Mouse (Mus musculus) forebrain, embryonic 14.5 days (tissue): ENCODE data around the gene Pkd1l1. TPM values are rescaled to one million over a fixed set of nuclear protein-coding genes. Genes with fewer than 3 reads are reported as not detected.

Experiments used
- ATAC-seq: fragments of 200-750 bp; cut with Nextera tagmentation; 2 replicates; pipeline ENCODE4 v1.8.0; 2017; ENCODE audit warnings: mild to moderate bottlenecking, moderate library complexity
- DNase-seq: peaks from one replicate; pipeline ENCODE4 v3.0.0-alpha.2; 2015; ENCODE audit warnings: low spot score
- H3K27ac ChIP-seq: fragments of 300-500 bp; sonication (generic); 2 replicates; pipeline ENCODE4 v1.5.1; 2014; ENCODE audit warnings: low read depth, mild to moderate bottlenecking, control low read depth, low read length, moderate library complexity
- H3K27me3 ChIP-seq: fragments of 300-500 bp; sonication (generic); replicated peaks from 2 replicates; pipeline ENCODE4 v1.6.1; 2014; ENCODE audit warnings: low read length, control low read depth, mixed read lengths; ENCODE audit not compliant: control insufficient read depth, insufficient read depth
- H3K36me3 ChIP-seq: fragments of 300-500 bp; sonication (generic); 2 replicates; pipeline ENCODE4 v1.6.1; 2014; ENCODE audit warnings: low read length, control low read depth; ENCODE audit not compliant: control insufficient read depth, insufficient read depth
- H3K4me1 ChIP-seq: fragments of 300-500 bp; sonication (generic); 2 replicates; pipeline ENCODE4 v1.6.1; 2014; ENCODE audit warnings: antibody characterized with exemption, low read length, control low read depth; ENCODE audit not compliant: control insufficient read depth, insufficient read depth
- H3K4me2 ChIP-seq: fragments of 300-500 bp; sonication (generic); 2 replicates; pipeline ENCODE4 v1.6.1; 2014; ENCODE audit warnings: mild to moderate bottlenecking, control low read depth, low read length
- H3K4me3 ChIP-seq: fragments of 300-500 bp; sonication (generic); 2 replicates; pipeline ENCODE4 v1.5.1; 2014; ENCODE audit warnings: low read depth, low read length, control low read depth
- H3K9ac ChIP-seq: fragments of 300-500 bp; sonication (generic); 2 replicates; pipeline ENCODE4 v1.6.1; 2014; ENCODE audit warnings: mild to moderate bottlenecking, low read length, control low read depth, moderate library complexity
- H3K9me3 ChIP-seq: fragments of 300-500 bp; sonication (generic); replicated peaks from 2 replicates; pipeline ENCODE4 v1.6.1; 2016; ENCODE audit warnings: low read length, control low read depth, mixed read lengths; ENCODE audit not compliant: control insufficient read depth
- WGBS: fragments of 180-500 bp; shearing (Covaris S2); extraction: QIAGEN DNeasy Blood & Tissue Kit; methylation state at CpG from one replicate; pipeline ENCODE4 v1.1.7; 2014; 5-methylcytosine and 5-hydroxymethylcytosine counted together
- polyA plus RNA-seq: library from polyadenylated mRNA; unstranded; fragments of >200 nt; fragmentation: Nextera tagmentation; extraction: Ambion mirVana; gene quantifications from 2 replicates; pipeline ENCODE4 v1.2.1, GENCODE M21; 2014

Gene Pkd1l1
- polyA plus RNA-seq, 1 experiment from 2014 or later: 0.08 TPM

GRCm38 (mm10) chr11:8795031-8795430, 178.0 kb downstream of the Pkd1l1 start:
- Histone ChIP-seq H3K4me1 (no peaks in the 10 kb centered on the region), H3K4me3 (no peak overlapping the region), H3K27me3 (no peaks in the 10 kb centered on the region), H3K9ac (no peak overlapping the region), H3K36me3 (no peaks in the 10 kb centered on the region), H3K9me3 (no peaks in the 10 kb centered on the region), H3K4me2 (no peak overlapping the region), H3K27ac (no peak overlapping the region)
- no peak for DNase-seq
- WGBS: 94% methylated on average over 3 of the region's 3 CpGs
- ATAC-seq: no peak

- no peak overlapping the region for H3K27ac ChIP-seq
- H3K4me3 ChIP-seq: no peak overlapping the region
- no peak for DNase-seq
- no peaks in the 10 kb centered on the region for H3K9me3 ChIP-seq
- WGBS: 72% methylated on average over 2 of the region's 2 CpGs
- ATAC-seq: no peak
- H3K27me3 ChIP-seq: no peaks in the 10 kb centered on the region
- H3K9ac ChIP-seq: no peak overlapping the region
- H3K4me2 ChIP-seq: no peak overlapping the region
- no peaks in the 10 kb centered on the region for H3K36me3 ChIP-seq
- H3K4me1 ChIP-seq: no peaks in the 10 kb centered on the region
Measured at GRCm38 (mm10) chr11:8792146-8792545, 180.9 kb downstream of the Pkd1l1 start.

- Histone ChIP-seq H3K36me3 (no peaks in the 10 kb centered on the region), H3K9me3 (no peaks in the 10 kb centered on the region), H3K9ac (no peak overlapping the region), H3K4me1 (no peaks in the 10 kb centered on the region), H3K4me3 (no peak overlapping the region), H3K27ac (no peak overlapping the region), H3K27me3 (no peaks in the 10 kb centered on the region), H3K4me2 (no peak overlapping the region)
- ATAC-seq: no peak
- 85% methylated on average over 5 of the region's 5 CpGs for WGBS
- DNase-seq: no peak
Measured at GRCm38 (mm10) chr11:8789186-8789585, 183.9 kb downstream of the Pkd1l1 start.

GRCm38 (mm10) chr11:8787604-8788003, 185.5 kb downstream of the Pkd1l1 start:
- Histone ChIP-seq H3K36me3 (no peaks in the 10 kb centered on the region), H3K4me1 (no peaks in the 10 kb centered on the region), H3K27me3 (no peaks in the 10 kb centered on the region), H3K27ac (no peak overlapping the region), H3K9me3 (no peaks in the 10 kb centered on the region), H3K9ac (no peak overlapping the region), H3K4me2 (no peak overlapping the region), H3K4me3 (no peak overlapping the region)
- WGBS: 89% methylated on average over 3 of the region's 3 CpGs
- DNase-seq (no peak), ATAC-seq (no peak)

- no peak overlapping the region for H3K4me2 ChIP-seq
- H3K27ac ChIP-seq: no peak overlapping the region
- no peaks in the 10 kb centered on the region for H3K36me3 ChIP-seq
- no peak for DNase-seq
- H3K9me3 ChIP-seq: no peaks in the 10 kb centered on the region
- no peak overlapping the region for H3K9ac ChIP-seq
- H3K4me1 ChIP-seq: no peaks in the 10 kb centered on the region
- ATAC-seq: no peak
- no peak overlapping the region for H3K4me3 ChIP-seq
- WGBS: 90% methylated on average over 4 of the region's 4 CpGs
- no peaks in the 10 kb centered on the region for H3K27me3 ChIP-seq
Measured at GRCm38 (mm10) chr11:8784413-8784812, 188.7 kb downstream of the Pkd1l1 start.

GRCm38 (mm10) chr11:8782141-8782465, 191.0 kb downstream of the Pkd1l1 start:
- no peak overlapping the region for H3K4me3 ChIP-seq
- H3K36me3 ChIP-seq: no peaks in the 10 kb centered on the region
- no peaks in the 10 kb centered on the region for H3K4me1 ChIP-seq
- WGBS: 81% methylated on average over 3 of the region's 3 CpGs
- no peak overlapping the region for H3K27ac ChIP-seq
- ATAC-seq (no peak), DNase-seq (no peak)
- no peak overlapping the region for H3K9ac ChIP-seq
- H3K27me3 ChIP-seq: no peaks in the 10 kb centered on the region
- no peak overlapping the region for H3K4me2 ChIP-seq
- H3K9me3 ChIP-seq: no peaks in the 10 kb centered on the region

GRCm38 (mm10) chr11:8781308-8782140, 191.5 kb downstream of the Pkd1l1 start:
- H3K27ac ChIP-seq: no peak overlapping the region
- no peak overlapping the region for H3K9ac ChIP-seq
- no peaks in the 10 kb centered on the region for H3K4me1 ChIP-seq
- no peak overlapping the region for H3K4me3 ChIP-seq
- no peaks in the 10 kb centered on the region for H3K36me3 ChIP-seq
- DNase-seq: no peak
- H3K4me2 ChIP-seq: no peak overlapping the region
- H3K27me3 ChIP-seq: no peaks in the 10 kb centered on the region
- WGBS: 87% methylated on average over 10 of the region's 10 CpGs
- no peak for ATAC-seq
- no peaks in the 10 kb centered on the region for H3K9me3 ChIP-seq

- no peak overlapping the region for H3K27ac ChIP-seq
- H3K4me3 ChIP-seq: no peak overlapping the region
- no peaks in the 10 kb centered on the region for H3K4me1 ChIP-seq
- no peak overlapping the region for H3K9ac ChIP-seq
- DNase-seq (peak; percentile 41), ATAC-seq (no peak)
- no peaks in the 10 kb centered on the region for H3K9me3 ChIP-seq
- no peak overlapping the region for H3K4me2 ChIP-seq
- no peaks in the 10 kb centered on the region for H3K36me3 ChIP-seq
- no peaks in the 10 kb centered on the region for H3K27me3 ChIP-seq
- 64% methylated on average over 3 of the region's 3 CpGs for WGBS
Measured at GRCm38 (mm10) chr11:8779427-8779826, 193.6 kb downstream of the Pkd1l1 start.
